Mouse (Mus musculus) hindbrain, embryonic 16.5 days (tissue): ENCODE results near the gene Kdm5c. TPM values are rescaled to one million over a fixed set of nuclear protein-coding genes. Genes with fewer than 3 reads are reported as not detected.
"Not testable (repeated sequence)": the region's sequence is repeated elsewhere in the genome, so short reads cannot be mapped to it uniquely, and the experiment has no call there.

ENCODE experiments used
- ATAC-seq: fragments of 200-750 bp; cut with Nextera tagmentation; 2 replicates; pipeline ENCODE4 v1.8.0; 2017; ENCODE audit warnings: moderate TSS enrichment, moderate library complexity
- H3K27ac ChIP-seq: fragments of 300-500 bp; sonication (generic); 2 replicates; pipeline ENCODE4 v1.5.1; 2014; ENCODE audit warnings: low read depth, mild to moderate bottlenecking, control low read depth, low read length, moderate library complexity
- H3K27me3 ChIP-seq: fragments of 300-500 bp; sonication (generic); replicated peaks from 2 replicates; pipeline ENCODE4 v1.6.1; 2014; ENCODE audit warnings: low read length; ENCODE audit not compliant: control insufficient read depth, insufficient read depth
- H3K36me3 ChIP-seq: fragments of 300-500 bp; sonication (generic); 2 replicates; pipeline ENCODE4 v1.6.1; 2014; ENCODE audit warnings: mild to moderate bottlenecking, low read length, moderate library complexity, mixed read lengths; ENCODE audit not compliant: control insufficient read depth, insufficient read depth
- H3K4me1 ChIP-seq: fragments of 300-500 bp; sonication (generic); 2 replicates; pipeline ENCODE4 v1.6.1; 2014; ENCODE audit warnings: low read depth, low read length; ENCODE audit not compliant: control insufficient read depth, insufficient read depth
- H3K4me2 ChIP-seq: fragments of 300-500 bp; sonication (generic); 2 replicates; pipeline ENCODE4 v1.6.1; 2014; ENCODE audit warnings: mild to moderate bottlenecking, low read length, control low read depth, moderate library complexity
- H3K4me3 ChIP-seq: fragments of 300-500 bp; sonication (generic); 2 replicates; pipeline ENCODE4 v1.5.1; 2014; ENCODE audit warnings: mild to moderate bottlenecking, low read length, control low read depth, moderate library complexity
- H3K9ac ChIP-seq: fragments of 300-500 bp; sonication (generic); 2 replicates; pipeline ENCODE4 v1.6.1; 2014; ENCODE audit warnings: low read depth, mild to moderate bottlenecking, control low read depth, low read length, moderate library complexity
- H3K9me3 ChIP-seq: fragments of 300-500 bp; sonication (generic); 2 replicates; pipeline ENCODE4 v1.6.1; 2014; ENCODE audit warnings: mild to moderate bottlenecking, low read length, moderate library complexity; ENCODE audit not compliant: control insufficient read depth
- WGBS: fragments of 180-500 bp; shearing (Covaris S2); extraction: QIAGEN DNeasy Blood & Tissue Kit; methylation state at CpG from one replicate; pipeline ENCODE4 v1.1.7; 2014; 5-methylcytosine and 5-hydroxymethylcytosine counted together
- polyA plus RNA-seq: library from polyadenylated mRNA; unstranded; fragments of >200 nt; fragmentation: Nextera tagmentation; extraction: Ambion mirVana; gene quantifications from 2 replicates; pipeline ENCODE4 v1.2.1, GENCODE M21; 2015

Gene Kdm5c
- polyA plus RNA-seq, 1 experiment from 2014 or later, result 23.6 TPM

GRCm38 (mm10) chrX:152214703-152215102, 18.1 kb upstream of the Kdm5c start:
- 89% methylated on average over 1 of the region's 1 CpGs for WGBS
- peaks cover 31% of the 10 kb centered on the region for H3K27me3 ChIP-seq
- no peaks in the 10 kb centered on the region for H3K9me3 ChIP-seq
- H3K27ac ChIP-seq, result no peak overlapping the region
- H3K36me3 ChIP-seq, result no peaks in the 10 kb centered on the region
- H3K4me1 ChIP-seq, result no peaks in the 10 kb centered on the region
- H3K4me3 ChIP-seq, result no peak overlapping the region
- no peak overlapping the region for H3K9ac ChIP-seq
- ATAC-seq, result no peak
- H3K4me2 ChIP-seq, result no peak overlapping the region

GRCm38 (mm10) chrX:152218529-152218928, 14.3 kb upstream of the Kdm5c start:
- Histone ChIP-seq H3K4me3 (no peak overlapping the region), H3K36me3 (no peaks in the 10 kb centered on the region), H3K27ac (no peak overlapping the region), H3K4me1 (no peaks in the 10 kb centered on the region), H3K9me3 (no peaks in the 10 kb centered on the region), H3K27me3 (peaks cover 25% of the 10 kb centered on the region), H3K4me2 (no peak overlapping the region), H3K9ac (no peak overlapping the region)
- 98% methylated on average over 2 of the region's 2 CpGs for WGBS
- ATAC-seq, result no peak

- H3K4me1 ChIP-seq, result no peaks in the 10 kb centered on the region
- WGBS, result 87% methylated on average over 4 of the region's 4 CpGs
- H3K27me3 ChIP-seq, result peaks cover 36% of the 10 kb centered on the region
- no peak for ATAC-seq
- H3K4me2 ChIP-seq, result no peak overlapping the region
- H3K4me3 ChIP-seq, result no peak overlapping the region
- no peak overlapping the region for H3K27ac ChIP-seq
- no peaks in the 10 kb centered on the region for H3K9me3 ChIP-seq
- H3K36me3 ChIP-seq, result no peaks in the 10 kb centered on the region
- H3K9ac ChIP-seq, result no peak overlapping the region
These were observed 11.1 kb upstream of the Kdm5c start for GRCm38 (mm10) chrX:152221721-152222120.

GRCm38 (mm10) chrX:152222226-152222625, 10.6 kb upstream of the Kdm5c start:
- Histone ChIP-seq H3K4me1 (no peaks in the 10 kb centered on the region), H3K9ac (no peak overlapping the region), H3K27ac (no peak overlapping the region), H3K36me3 (no peaks in the 10 kb centered on the region), H3K27me3 (peaks cover 33% of the 10 kb centered on the region), H3K4me2 (no peak overlapping the region), H3K9me3 (no peaks in the 10 kb centered on the region), H3K4me3 (no peak overlapping the region)
- ATAC-seq, result no peak
- 63% methylated on average over 9 of the region's 9 CpGs for WGBS

GRCm38 (mm10) chrX:152223313-152223712, 9.5 kb upstream of the Kdm5c start:
- 83% methylated on average over 6 of the region's 6 CpGs for WGBS
- peaks cover 27% of the 10 kb centered on the region for H3K27me3 ChIP-seq
- no peak overlapping the region for H3K4me2 ChIP-seq
- no peak overlapping the region for H3K9ac ChIP-seq
- H3K4me1 ChIP-seq, result no peaks in the 10 kb centered on the region
- no peaks in the 10 kb centered on the region for H3K36me3 ChIP-seq
- H3K9me3 ChIP-seq, result no peaks in the 10 kb centered on the region
- H3K4me3 ChIP-seq, result no peak overlapping the region
- no peak overlapping the region for H3K27ac ChIP-seq
- no peak for ATAC-seq

- Histone ChIP-seq H3K36me3 (no peaks in the 10 kb centered on the region), H3K9ac (no peak overlapping the region), H3K4me3 (no peak overlapping the region), H3K27me3 (peaks cover 27% of the 10 kb centered on the region), H3K4me2 (no peak overlapping the region), H3K9me3 (no peaks in the 10 kb centered on the region), H3K4me1 (no peaks in the 10 kb centered on the region), H3K27ac (no peak overlapping the region)
- no peak for ATAC-seq
- 69% methylated on average over 4 of the region's 5 CpGs for WGBS
These were observed 8.5 kb upstream of the Kdm5c start for GRCm38 (mm10) chrX:152224280-152224679.

- Histone ChIP-seq H3K27ac (no peak overlapping the region), H3K4me3 (peak overlapping the region; percentile 94), H3K9me3 (no peaks in the 10 kb centered on the region), H3K9ac (peak overlapping the region; percentile 88), H3K4me1 (peaks cover 13% of the 10 kb centered on the region), H3K27me3 (no peaks in the 10 kb centered on the region), H3K4me2 (peak overlapping the region; percentile 83), H3K36me3 (no peaks in the 10 kb centered on the region)
- WGBS, result 10% methylated on average over 3 of the region's 3 CpGs
- ATAC-seq, result no peak
These were observed 1.3 kb downstream of the Kdm5c start for GRCm38 (mm10) chrX:152234125-152234524.

- no peaks in the 10 kb centered on the region for H3K9me3 ChIP-seq
- H3K4me3 ChIP-seq, result no peak overlapping the region
- H3K4me1 ChIP-seq, result peaks cover 13% of the 10 kb centered on the region
- no peak overlapping the region for H3K27ac ChIP-seq
- no peak overlapping the region for H3K9ac ChIP-seq
- H3K27me3 ChIP-seq, result no peaks in the 10 kb centered on the region
- H3K36me3 ChIP-seq, result peaks cover 10% of the 10 kb centered on the region
- 88% methylated on average over 2 of the region's 2 CpGs for WGBS
- no peak for ATAC-seq
- H3K4me2 ChIP-seq, result peak overlapping the region; percentile 83; the same call in 1 of the 2 replicates
These were observed 2.9 kb downstream of the Kdm5c start for GRCm38 (mm10) chrX:152235758-152236157.

GRCm38 (mm10) chrX:152243140-152243539, 10.3 kb downstream of the Kdm5c start:
- H3K36me3 ChIP-seq, result peaks cover 53% of the 10 kb centered on the region
- H3K9ac ChIP-seq, H3K4me1 ChIP-seq, H3K4me2 ChIP-seq, H3K27me3 ChIP-seq, H3K4me3 ChIP-seq, H3K27ac ChIP-seq, H3K9me3 ChIP-seq, ATAC-seq: not testable (repeated sequence)
- 80% methylated on average over 6 of the region's 6 CpGs for WGBS
